Mouse (Mus musculus) neutrophil, adult 5-6 weeks (primary cell): ENCODE data around the gene Commd1. TPM values are rescaled to one million over a fixed set of nuclear protein-coding genes. Genes with fewer than 3 reads are reported as not detected.

ENCODE experiments used
- ATAC-seq: fragments of 151-379, 151-347 bp; 2 replicates; pipeline ENCODE4 v1.8.0; 2017; ENCODE audit warnings: mild to moderate bottlenecking, moderate TSS enrichment; ENCODE audit not compliant: insufficient number of reproducible peaks, poor library complexity, low FRiP score, severe bottlenecking; ENCODE audit errors: extremely low read depth
- total RNA-seq: library from RNA; stranded (forward); fragments of 200-1000 nt; gene quantifications from 2 replicates; pipeline ENCODE4 v1.2.3, GENCODE M21; 2017

The Commd1 gene
- total RNA-seq, 1 experiment from 2014 or later: 13.6 TPM

- no peak for ATAC-seq
Measured at GRCm38 (mm10) chr11:22906453-22906865, 75.7 kb downstream of the Commd1 start.

DNA sequence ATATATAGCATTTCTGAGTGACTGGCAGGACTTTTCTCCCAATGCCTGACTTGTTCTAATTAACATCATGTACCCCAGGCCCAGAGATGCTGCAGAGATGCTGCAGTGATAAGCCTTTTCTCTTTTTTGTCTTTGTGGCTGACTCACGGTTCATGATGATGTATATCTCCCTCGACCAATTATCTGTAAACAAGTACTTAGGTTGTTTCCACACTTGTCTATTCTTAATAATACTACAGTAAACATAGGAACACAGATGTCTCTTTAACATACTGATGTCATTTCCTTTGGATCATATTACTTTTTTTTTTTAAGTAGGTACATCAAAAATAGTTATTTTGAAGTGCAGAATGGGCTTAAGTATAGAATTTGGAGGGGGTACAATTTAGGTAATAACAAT lies 79.3 kb downstream of the Commd1 start:
- no peak for ATAC-seq

- no peak for ATAC-seq
Measured at GRCm38 (mm10) chr11:22900041-22900440, 82.1 kb downstream of the Commd1 start.

- ATAC-seq: no peak
Measured at GRCm38 (mm10) chr11:22897642-22898041, 84.5 kb downstream of the Commd1 start.

GRCm38 (mm10) chr11:22897127-22897526 lies 85.1 kb downstream of the Commd1 start:
- no peak for ATAC-seq

DNA sequence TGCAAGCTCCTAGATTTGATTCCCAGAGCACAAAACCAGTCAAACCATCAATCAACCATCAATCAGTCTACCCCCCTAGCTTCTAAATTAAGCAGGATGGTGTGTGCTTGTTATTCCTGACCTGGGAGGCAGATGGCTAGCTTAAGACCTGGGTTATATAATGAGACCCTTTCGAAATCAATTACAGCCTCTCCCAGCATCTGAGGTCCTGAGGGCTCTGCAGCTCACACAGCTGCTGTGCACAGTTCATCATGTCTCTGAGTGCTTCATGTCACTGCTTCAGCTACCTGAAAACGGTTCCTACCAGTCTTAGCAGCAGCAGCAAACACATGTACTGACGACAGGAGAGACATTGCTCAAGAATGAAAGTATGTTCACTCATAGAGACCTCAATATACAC lies 89.1 kb downstream of the Commd1 start:
- ATAC-seq: no peak

DNA sequence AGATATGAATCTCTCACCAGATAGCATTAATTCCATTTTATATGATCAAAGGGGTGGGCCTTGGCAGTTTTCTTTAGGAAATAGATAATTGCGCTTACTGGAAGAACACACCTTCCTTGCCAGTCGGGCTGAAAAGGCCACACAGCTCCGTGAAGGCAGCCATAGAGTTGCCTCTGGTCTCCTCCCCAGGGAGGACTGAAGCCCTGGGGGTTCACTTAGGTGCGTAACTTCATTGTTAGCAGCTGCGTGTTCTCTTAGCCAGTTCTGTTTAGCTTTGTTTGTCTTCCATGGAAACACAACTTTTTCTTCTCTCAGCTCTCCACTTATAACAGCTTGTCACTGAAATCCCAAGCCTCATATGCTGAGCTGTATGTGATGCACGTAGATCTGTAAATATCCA lies 89.7 kb downstream of the Commd1 start:
- no peak for ATAC-seq

DNA sequence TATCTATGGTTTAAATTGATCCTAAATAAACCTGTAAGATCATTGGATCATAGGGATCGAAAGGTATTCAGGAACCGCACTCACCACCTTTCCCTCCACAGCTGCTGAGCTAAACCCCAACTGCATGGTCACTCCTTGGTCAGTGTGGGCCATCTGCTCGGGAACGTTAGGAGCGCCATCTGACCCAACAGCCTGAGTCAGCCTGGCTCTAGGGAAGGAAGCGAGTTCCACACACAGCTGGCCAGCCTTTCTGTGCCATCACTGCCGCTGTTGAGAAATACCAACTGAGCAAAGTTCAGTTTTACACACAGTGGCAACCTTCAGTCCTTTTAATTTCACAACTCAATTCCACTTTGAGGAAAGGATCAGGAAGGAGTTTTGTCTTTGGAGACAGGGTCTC lies 90.3 kb downstream of the Commd1 start:
- peak; percentile 55; the same call in 1 of the 2 replicates for ATAC-seq

- no peak for ATAC-seq
Measured at GRCm38 (mm10) chr11:22891242-22891641, 90.9 kb downstream of the Commd1 start.

DNA sequence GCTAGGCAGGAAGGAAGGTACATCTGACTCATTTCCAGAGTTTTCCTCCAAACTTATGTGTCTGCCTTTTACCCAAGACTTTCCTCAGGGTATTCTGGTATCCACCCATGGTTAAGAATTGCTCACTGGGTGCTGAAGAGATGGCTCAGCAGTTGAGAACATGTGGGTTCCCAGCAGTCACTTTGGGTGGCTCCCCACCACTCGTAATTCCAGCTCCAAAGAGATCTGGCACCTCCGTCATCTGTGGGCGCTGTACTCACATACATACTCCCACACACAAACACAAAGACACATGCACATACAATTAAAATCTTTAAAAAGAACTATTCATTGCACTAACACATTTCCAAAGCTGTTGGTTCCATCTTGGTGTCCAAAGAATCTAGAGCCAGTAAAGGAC lies 93.0 kb downstream of the Commd1 start:
- ATAC-seq: no peak

DNA sequence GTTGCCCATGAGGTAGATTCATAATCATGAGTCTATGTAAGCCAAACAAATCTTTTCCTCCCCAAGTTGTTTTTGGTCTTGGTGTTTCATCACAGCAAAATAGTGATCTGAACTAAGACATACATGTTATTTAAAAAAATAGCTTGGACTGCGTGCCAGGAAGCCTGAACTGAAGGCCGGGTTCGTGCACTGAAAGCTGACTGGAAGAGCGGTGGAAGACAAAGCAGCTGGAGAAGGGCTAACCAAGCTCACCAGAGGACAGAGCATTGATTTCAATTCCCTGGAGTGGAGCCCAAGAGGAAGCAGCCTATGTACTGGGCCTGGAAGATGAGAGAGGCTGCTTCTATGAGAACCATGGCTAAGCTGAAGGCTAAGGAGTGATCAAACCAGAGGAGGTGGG lies 95.2 kb downstream of the Commd1 start:
- no peak for ATAC-seq

GRCm38 (mm10) chr11:22885350-22885749 lies 96.8 kb downstream of the Commd1 start:
- no peak for ATAC-seq

DNA sequence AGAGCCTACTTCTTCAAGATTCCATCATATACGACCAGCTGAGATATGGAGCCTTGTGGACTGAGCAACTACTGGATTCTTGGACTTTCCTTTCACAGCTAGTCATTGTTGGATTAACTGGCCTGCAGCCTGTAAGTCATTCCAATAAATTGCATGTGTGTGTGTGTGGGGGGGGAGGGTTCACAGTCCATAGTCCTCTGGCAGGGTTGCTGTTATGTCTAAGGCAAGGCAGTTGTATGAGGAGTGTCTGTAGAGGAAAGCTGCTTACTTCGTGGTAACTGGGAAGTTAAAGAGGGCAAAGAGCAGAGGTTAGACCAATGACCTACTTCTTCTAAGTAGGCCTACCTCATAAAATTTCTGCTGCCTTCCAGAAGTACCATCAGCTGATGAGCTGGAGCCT lies 98.5 kb downstream of the Commd1 start:
- ATAC-seq: no peak

DNA sequence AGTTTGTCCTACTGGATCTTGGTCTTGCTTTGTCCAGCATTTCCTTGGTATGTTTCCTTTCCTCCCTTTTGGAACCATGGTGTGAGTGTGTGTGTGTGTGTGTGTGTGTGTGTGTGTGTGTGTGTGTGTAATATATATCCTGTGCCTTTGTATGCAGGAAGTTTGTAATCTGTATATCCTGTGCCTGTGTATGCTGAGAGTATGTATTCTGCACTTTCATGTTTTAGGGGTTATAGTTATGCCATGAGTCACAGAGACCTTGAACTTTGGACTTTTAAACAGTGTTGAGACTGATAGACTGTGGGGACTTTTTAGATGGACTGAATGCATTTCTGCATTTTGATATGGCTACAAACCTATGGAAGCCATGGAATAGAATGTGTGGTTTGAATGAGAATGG lies 99.3 kb downstream of the Commd1 start:
- ATAC-seq: no peak

DNA sequence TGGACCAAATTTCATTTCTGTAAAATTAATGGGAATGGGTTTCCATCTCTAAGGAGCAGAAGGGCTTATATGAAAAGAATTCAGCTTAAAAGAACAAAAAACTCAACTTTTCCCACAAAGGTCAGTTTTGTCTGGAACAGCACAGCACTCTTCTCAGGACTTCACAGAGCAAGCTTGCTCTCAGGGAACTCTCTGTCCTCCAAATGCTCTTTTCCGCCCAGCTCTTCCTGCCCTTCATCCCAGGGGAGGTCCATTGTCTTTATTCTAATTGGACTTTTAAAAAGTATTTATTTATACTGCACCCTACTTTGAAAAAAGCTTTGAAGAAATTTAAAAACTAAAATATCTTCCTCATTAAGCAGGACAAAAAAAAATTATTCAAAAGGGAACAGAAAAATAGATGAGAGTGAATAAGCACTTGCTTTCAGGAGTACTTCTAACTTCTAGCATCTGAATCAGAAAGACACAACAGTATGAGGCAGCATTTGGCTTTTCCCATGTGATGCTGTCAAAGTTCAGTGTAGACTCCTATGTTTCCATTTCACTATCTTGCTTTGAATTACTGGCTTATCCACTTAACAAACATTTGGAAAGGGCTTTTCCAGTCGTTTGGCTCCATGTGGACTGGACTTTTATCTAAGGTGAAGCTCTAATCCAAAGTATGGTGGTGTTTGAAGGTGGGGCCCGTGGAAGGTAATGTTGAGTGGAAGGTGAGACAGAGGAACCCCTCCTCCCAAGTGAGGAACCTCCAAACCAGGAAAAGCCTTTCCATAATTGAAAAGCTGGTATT lies 101.6 kb downstream of the Commd1 start:
- ATAC-seq: no peak

GRCm38 (mm10) chr11:22879645-22880044 lies 102.5 kb downstream of the Commd1 start:
- no peak for ATAC-seq

- no peak for ATAC-seq
Measured at GRCm38 (mm10) chr11:22876680-22877330, 105.4 kb downstream of the Commd1 start.

- ATAC-seq: no peak
Measured at GRCm38 (mm10) chr11:22875279-22875678, 106.9 kb downstream of the Commd1 start.

DNA sequence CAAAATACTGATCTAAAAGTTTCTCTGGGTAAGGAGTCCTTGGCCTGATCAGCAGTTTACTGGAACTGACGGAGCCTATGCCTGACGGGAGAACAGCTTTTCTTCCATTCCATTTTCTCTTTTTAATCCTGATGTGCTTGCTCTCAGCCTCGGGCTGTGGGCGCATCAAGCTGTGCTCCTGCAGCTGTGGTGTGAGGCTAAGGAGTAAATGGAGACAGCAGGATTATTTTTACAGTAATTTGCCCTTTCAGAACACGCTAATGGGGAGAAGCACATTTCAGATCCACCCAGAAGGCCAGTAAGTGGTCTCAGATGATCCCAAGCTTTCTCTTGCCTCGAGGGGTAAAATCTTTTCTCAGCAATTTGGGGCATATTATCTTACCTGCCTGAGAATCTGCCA lies 107.4 kb downstream of the Commd1 start:
- no peak for ATAC-seq

DNA sequence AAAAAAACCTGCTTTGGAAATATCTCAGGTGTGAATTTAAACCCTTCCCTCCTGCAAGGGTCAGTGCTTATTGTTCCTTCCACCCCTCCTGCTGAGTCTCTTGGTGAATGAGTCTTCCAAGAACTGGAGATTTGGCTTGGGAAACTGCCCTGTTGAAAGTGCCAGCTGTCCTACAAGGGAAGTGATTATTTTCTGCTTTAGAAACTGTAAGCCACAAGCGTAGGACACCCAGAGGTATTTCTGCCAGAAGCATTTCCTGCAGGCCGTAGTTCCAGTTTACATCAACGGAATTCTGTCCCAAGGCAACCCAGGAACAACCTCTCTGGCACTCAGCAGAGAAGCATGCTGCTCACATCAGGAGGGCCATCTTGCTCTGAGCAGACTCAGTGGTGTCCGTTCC lies 108.8 kb downstream of the Commd1 start:
- no peak for ATAC-seq

DNA sequence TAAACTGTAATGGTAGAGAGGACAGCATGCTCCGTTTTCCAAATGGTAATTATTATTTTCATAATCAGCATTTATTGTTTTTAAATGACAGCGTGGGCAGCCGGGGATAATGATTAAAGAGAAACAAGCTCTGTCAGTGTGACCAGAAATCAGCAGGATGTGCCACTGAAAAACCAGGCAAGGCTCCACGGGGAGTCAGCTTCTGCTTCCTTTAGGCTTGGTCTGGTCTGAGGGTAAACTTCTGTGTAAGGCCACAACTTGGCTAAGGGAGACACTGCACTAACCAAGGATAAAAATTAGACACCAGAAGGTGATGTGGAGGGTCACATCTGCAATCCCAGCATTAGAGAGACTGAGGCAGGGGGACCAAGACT lies 109.9 kb downstream of the Commd1 start:
- ATAC-seq: no peak
